Mouse (Mus musculus) spleen, adult 2 months (tissue): ENCODE data around the gene Tln1. TPM values are rescaled to one million over a fixed set of nuclear protein-coding genes. Genes with fewer than 3 reads are reported as not detected.

Experiments used
- DNase-seq, 2 experiments: peaks; one replicate each; pipeline versions ENCODE4 v3.0.0 to v3.0.0-alpha.2; 2012 to 2021; ENCODE audit warnings: low spot score in 2 of 2, low read depth in 1 of 2
- H3K27ac ChIP-seq: fragments of 200-500 bp; 2 replicates; pipeline ENCODE4 v1.5.1; 2012; ENCODE audit warnings: low read length, inconsistent platforms; ENCODE audit not compliant: insufficient read depth
- H3K27me3 ChIP-seq: fragments of 200-500 bp; 2 replicates; pipeline ENCODE4 v1.6.1; 2012; ENCODE audit warnings: mild to moderate bottlenecking, moderate library complexity, low read length, inconsistent platforms; ENCODE audit not compliant: control insufficient read depth, insufficient read depth
- H3K36me3 ChIP-seq: fragments of 200-500 bp; 2 replicates; pipeline ENCODE4 v1.6.1; 2012; ENCODE audit warnings: mild to moderate bottlenecking, low read length, inconsistent platforms; ENCODE audit not compliant: control insufficient read depth, insufficient read depth
- H3K4me1 ChIP-seq: fragments of 200-500 bp; 2 replicates; pipeline ENCODE4 v1.6.1; 2011; ENCODE audit warnings: inconsistent platforms; ENCODE audit not compliant: control insufficient read depth, insufficient read depth, insufficient read length
- H3K4me3 ChIP-seq: fragments of 200-500 bp; 2 replicates; pipeline ENCODE4 v1.5.1; 2011; ENCODE audit warnings: mild to moderate bottlenecking, inconsistent platforms; ENCODE audit not compliant: insufficient read depth, insufficient read length; ENCODE audit errors: extremely low read depth
- CTCF ChIP-seq: fragments of 200-500 bp; IDR thresholded peaks from 2 replicates; pipeline ENCODE4 v1.5.1; 2011; ENCODE audit warnings: mild to moderate bottlenecking, inconsistent platforms; ENCODE audit not compliant: insufficient read depth, insufficient read length, insufficient replicate concordance; ENCODE audit errors: extremely low read depth
- POLR2A ChIP-seq: fragments of 200-500 bp; IDR thresholded peaks from 2 replicates; pipeline ENCODE4 v1.6.1; 2011; ENCODE audit warnings: low read depth, low read length, inconsistent platforms
- WGBS: fragments of 180-500 bp; shearing (Covaris S2); methylation state at CpG from one replicate; pipeline ENCODE4 v1.1.7; 2018; 5-methylcytosine and 5-hydroxymethylcytosine counted together
- polyA plus RNA-seq: library from polyadenylated mRNA; depleted of rRNA; stranded (reverse); fragments of >200 nt; gene quantifications from 2 replicates; pipeline ENCODE4 v1.2.3, GENCODE M21; 2012

Tln1 gene
- polyA plus RNA-seq, 1 experiment = 163 TPM

DNA sequence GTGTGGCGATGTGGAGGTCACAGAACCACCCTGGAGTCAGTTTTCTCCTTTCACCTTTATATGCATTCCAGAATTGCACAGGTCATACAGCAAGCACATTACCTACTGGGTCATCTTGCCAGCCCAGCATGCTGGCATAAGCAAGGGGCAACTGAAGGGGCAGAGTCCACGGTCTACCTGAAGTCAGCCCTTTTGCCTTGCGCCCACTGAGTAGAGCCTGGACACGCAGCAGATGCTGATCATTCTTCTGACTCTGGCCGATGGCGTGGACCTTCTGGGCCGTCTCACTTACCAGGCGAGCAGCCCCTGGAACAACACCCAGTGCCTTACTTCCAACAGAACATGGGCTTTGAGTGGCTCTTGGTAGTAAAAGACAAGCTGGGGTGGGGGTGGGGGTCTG lies 65.1 kb downstream of the Tln1 start:
- WGBS = 93% methylated on average over 8 of the region's 8 CpGs
- H3K4me3 ChIP-seq = no peak overlapping the region
- no peak for DNase-seq
- H3K36me3 ChIP-seq = 0 out of 2 replicates have a peak, but pooled peaks cover 2% of the 10 kb centered on the region
- H3K4me1 ChIP-seq = peaks cover 14% of the 10 kb centered on the region
- TF ChIP-seq CTCF (no peak), POLR2A (no peak)
- no peaks in the 10 kb centered on the region for H3K27me3 ChIP-seq
- H3K27ac ChIP-seq = no peak overlapping the region

DNA sequence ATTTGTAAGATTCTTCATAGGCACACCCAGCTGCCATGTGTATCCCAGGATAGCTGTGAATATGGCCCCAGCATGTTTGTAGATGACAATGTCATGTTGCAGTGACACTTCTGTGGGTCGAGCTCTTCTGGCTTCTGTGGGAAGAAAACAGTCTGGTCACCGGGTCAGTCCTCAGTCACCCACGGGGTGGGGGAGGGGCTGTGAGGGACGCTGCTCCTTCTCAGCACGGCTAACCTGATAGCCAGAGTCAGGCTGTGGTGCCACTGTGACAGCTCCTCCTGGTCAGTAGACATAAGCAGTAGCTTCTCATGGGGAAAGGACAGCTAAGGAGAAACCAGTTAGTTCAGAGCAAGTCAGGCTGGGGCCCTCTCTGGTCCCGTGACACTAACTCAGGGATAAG lies 65.9 kb downstream of the Tln1 start:
- Histone ChIP-seq H3K27me3 (no peaks in the 10 kb centered on the region), H3K27ac (no peak overlapping the region), H3K4me3 (no peak overlapping the region), H3K4me1 (peaks cover 14% of the 10 kb centered on the region), H3K36me3 (0 out of 2 replicates have a peak, but pooled peaks cover 2% of the 10 kb centered on the region)
- WGBS = 84% methylated on average over 6 of the region's 6 CpGs
- no peak for DNase-seq
- TF ChIP-seq POLR2A (no peak), CTCF (no peak)

DNA sequence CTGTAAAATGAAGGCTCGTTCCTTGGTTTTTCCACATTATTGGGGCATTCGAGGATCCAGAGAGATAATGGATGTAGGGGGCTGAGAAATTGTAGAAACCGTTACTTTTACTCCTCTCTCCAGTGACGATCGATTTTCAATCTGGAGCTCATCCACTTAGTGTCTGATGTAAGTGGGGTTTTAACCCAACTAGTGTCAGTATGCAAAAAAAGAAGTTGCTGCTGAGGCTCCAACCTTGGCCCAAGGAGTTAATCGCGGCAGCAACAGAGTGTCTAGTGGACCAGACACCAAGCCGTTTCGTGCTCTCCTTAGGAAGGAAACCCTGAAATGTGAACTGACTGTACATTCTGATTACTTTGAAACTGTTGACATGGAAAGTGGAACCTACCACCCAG lies 68.6 kb downstream of the Tln1 start:
- H3K4me3 ChIP-seq = peak overlapping the region; percentile 98
- 0 out of 2 replicates have a peak, but pooled peaks cover 2% of the 10 kb centered on the region for H3K36me3 ChIP-seq
- no peaks in the 10 kb centered on the region for H3K27me3 ChIP-seq
- H3K27ac ChIP-seq = peak overlapping the region; percentile 94
- DNase-seq = no peak
- TF ChIP-seq CTCF (no peak), POLR2A (no peak)
- WGBS = 2% methylated on average over 9 of the region's 9 CpGs
- H3K4me1 ChIP-seq = peaks cover 6% of the 10 kb centered on the region; the same call in 1 of the 2 replicates

DNA sequence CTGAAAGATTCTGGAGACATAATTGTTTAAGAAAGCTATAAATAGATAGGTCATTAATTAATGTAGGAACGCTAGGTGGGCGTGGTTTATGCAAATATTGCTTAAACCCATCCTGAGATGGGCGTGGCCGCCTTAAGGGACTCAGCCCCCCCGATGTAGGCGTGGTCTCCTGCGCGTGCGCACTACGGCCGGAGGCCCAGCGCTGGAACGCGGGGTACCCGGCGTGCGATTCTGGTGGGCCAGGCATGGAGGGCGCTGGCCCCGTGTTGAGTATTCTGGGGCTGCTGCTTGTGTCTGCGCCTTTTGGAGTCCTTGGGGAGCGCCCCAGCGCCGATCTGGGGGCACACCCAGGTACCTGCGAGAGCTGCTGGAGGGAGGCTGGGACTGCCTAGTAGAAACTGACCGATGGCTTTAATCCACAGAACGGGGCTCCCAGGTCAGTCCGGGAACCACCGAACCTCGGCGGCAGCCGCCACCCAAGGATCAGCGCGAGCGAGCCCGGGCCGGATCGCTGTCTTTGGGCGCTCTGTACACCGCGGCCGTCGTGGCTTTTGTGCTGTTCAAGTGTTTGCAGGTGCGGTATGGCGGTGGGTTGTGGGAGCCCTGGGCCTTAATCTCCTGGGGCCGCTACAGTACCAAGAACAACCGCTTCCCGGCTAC lies 69.2 kb downstream of the Tln1 start:
- H3K4me1 ChIP-seq = peaks cover 2% of the 10 kb centered on the region; the same call in 1 of the 2 replicates
- H3K27me3 ChIP-seq = no peaks in the 10 kb centered on the region
- 0 out of 2 replicates have a peak, but pooled peaks cover 2% of the 10 kb centered on the region for H3K36me3 ChIP-seq
- DNase-seq = peak; percentile 90 to 95
- WGBS = under 1% methylated on average over 47 of the region's 47 CpGs
- peak; percentile 82 for TF ChIP-seq POLR2A
- no peak for TF ChIP-seq CTCF
- peak overlapping the region; percentile 98 for H3K4me3 ChIP-seq
- H3K27ac ChIP-seq = peak overlapping the region; percentile 94

DNA sequence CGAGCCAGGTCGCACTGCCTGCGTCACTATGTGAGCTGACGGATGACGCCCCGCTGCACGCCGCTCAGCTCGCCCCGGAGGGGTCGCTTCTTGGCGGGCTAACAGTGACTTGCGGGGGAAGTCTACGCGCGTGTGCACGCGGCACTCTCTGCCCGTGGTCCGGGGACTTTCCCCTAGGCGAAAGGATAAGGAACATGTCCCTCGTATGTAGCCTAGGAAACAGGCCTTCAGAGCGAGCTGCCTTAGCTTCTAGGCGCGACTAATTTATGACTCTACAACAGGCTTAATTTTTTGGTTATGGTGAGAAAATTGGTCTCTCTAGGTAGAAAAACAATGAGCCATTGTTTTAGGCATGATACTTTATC lies 69.7 kb downstream of the Tln1 start, which contains the start of gene Ccdc107:
Gene Ccdc107 (plus strand): TSS at position 80 of the 365 bp plus-strand sequence.
- Histone ChIP-seq H3K4me1 (no peaks in the 10 kb centered on the region; the same call in 1 of the 2 replicates), H3K27ac (peak within 1 kb of the TSS; percentile 94), H3K4me3 (peak within 1 kb of the TSS; percentile 98), H3K27me3 (no peaks in the 10 kb centered on the region), H3K36me3 (0 out of 2 replicates have a peak, but pooled peaks cover 2% of the 10 kb centered on the region)
- TF ChIP-seq POLR2A (no peak), CTCF (0 out of 2 replicates have a peak, but pooled peaks have one; percentile 5)
- under 1% methylated on average over 25 of the region's 25 CpGs for WGBS
- DNase-seq = peak; percentile 89 to 95

DNA sequence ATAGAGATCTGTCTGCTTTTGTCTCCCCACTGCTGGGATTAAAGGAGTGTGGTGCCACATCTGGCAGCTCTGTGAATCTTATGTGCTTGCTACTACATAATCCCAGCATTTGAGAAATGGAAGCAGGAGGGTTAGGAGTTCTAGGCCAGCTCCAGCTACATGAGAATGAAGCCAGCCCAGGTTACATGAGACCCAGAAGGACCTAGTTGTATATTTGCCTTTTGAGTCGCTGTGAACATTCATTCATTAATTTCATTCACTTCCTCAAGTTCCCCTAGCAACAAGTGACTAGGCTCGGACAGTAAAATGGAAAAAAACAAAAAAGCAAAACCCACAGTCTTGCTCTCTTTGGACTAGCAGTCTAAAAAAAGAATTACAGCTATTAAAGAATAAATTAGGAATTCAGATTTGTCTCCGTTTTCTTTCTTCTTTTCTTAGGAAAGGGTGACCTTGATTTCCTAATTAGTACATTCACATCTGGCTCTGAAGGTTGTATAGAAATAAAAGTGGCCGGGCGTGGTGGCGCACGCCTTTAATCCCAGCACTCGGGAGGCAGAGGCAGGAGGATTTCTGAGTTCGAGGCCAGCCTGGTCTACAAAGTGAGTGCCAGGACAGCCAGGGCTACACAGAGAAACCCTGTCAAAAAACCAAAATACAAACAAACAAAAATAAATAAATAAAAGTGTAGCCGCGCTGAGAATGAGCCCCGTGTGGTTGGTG lies 70.2 kb downstream of the Tln1 start:
- Histone ChIP-seq H3K4me1 (no peaks in the 10 kb centered on the region; the same call in 1 of the 2 replicates), H3K27ac (peak overlapping the region; percentile 59), H3K27me3 (no peaks in the 10 kb centered on the region), H3K36me3 (0 out of 2 replicates have a peak, but pooled peaks cover 2% of the 10 kb centered on the region), H3K4me3 (0 out of 2 replicates have a peak overlapping the region, but pooled peaks have one; percentile 11)
- WGBS = 30% methylated on average over 12 of the region's 12 CpGs
- peak in 1 of 2 experiments; percentile 50 for DNase-seq
- TF ChIP-seq CTCF (no peak), POLR2A (no peak)

DNA sequence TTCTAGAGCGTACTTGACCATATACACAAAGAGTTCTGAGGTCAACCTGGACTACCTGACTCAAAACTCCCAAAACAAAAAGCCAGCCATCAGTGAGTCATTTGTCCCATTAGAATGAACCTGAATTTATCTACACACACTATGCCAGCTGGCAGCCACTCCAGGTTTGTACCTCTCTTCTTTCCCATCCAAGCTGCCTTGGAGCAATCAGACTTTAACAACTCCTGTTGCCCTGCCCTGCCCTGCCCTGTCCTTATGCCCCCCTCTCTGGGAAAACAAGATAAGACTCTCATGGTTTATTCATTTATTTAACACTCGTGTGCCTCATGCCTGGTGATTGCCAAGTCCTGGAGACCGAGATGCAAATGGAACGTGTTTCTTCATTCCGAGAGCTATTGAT lies 71.7 kb downstream of the Tln1 start:
- no peak overlapping the region for H3K4me3 ChIP-seq

More for the DNA sequence above, 71.7 kb downstream of the Tln1 start:
- TF ChIP-seq CTCF (no peak), POLR2A (no peak)
- DNase-seq = no peak
- 83% methylated on average over 5 of the region's 5 CpGs for WGBS
- H3K4me1 ChIP-seq = no peaks in the 10 kb centered on the region; the same call in 1 of the 2 replicates
- no peaks in the 10 kb centered on the region for H3K27me3 ChIP-seq
- no peaks in the 10 kb centered on the region for H3K36me3 ChIP-seq
- no peak overlapping the region for H3K27ac ChIP-seq
